Mouse (Mus musculus) erythroblast, adult 5-6 weeks (primary cell): Measurements from ENCODE around the gene Bysl. TPM values are rescaled to one million over a fixed set of nuclear protein-coding genes. Genes with fewer than 3 reads are reported as not detected.
"Not testable (repeated sequence)": the region's sequence is repeated elsewhere in the genome, so short reads cannot be mapped to it uniquely, and the experiment has no call there.

Experiments
- ATAC-seq: replicated peaks from 2 replicates; pipeline ENCODE4 v1.8.0; 2016; ENCODE audit warnings: moderate number of reproducible peaks, mild to moderate bottlenecking, moderate TSS enrichment, inconsistent platforms; ENCODE audit not compliant: poor library complexity, low FRiP score, severe bottlenecking
- total RNA-seq, 2 experiments: library from RNA; stranded (forward) in 1 of 2; stranded (reverse) in 1 of 2; fragments of 150-400 nt in 1 of 2; fragments of 200-764, 138-1000 nt in 1 of 2; gene quantifications; 2 replicates each; pipeline versions ENCODE4 v1.2.3 to v1.2.4; 2015 to 2017; ENCODE audit warnings: low replicate concordance in 2 of 2

Gene Bysl
- total RNA-seq (2015; ENCODE audit: low replicate concordance) = 1.2 and 2.1 TPM in 2 replicates
- total RNA-seq (2017; ENCODE audit: low replicate concordance) = 3.2 and 4.3 TPM in 2 replicates

- peak; percentile 91 for ATAC-seq
Observed at GRCm38 (mm10) chr17:47610849-47611660, at the start of gene Bysl, which contains the start of the genes Med20 and Gm20517. TSS of gene Bysl (minus strand) at chr17:47611492. TSS of gene Med20 (plus strand) at chr17:47611582. TSS of gene Gm20517 (plus strand) at chr17:47611589.

GRCm38 (mm10) chr17:47658741-47659243 lies 47.5 kb upstream of the Bysl start:
- ATAC-seq = no peak

DNA sequence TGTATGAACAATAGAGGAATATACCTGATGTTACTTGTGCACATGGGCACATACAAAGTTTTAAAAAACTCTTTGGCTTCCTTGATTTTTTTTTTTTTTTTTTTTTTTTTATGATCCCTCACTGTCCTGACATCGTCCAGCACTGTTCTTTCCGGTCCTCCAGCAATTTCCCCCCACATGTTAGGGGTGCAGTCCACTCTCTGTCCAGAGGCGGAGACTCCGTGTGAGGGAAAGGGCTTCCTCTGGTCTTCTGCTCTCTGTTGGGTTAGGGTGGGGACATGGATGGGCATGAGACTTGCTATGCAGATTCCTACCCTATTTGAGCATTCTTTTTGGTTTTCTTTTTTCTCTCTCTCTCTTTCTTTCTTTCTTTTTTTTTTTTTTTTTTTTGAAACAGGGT lies 46.6 kb upstream of the Bysl start:
- no peak for ATAC-seq

DNA sequence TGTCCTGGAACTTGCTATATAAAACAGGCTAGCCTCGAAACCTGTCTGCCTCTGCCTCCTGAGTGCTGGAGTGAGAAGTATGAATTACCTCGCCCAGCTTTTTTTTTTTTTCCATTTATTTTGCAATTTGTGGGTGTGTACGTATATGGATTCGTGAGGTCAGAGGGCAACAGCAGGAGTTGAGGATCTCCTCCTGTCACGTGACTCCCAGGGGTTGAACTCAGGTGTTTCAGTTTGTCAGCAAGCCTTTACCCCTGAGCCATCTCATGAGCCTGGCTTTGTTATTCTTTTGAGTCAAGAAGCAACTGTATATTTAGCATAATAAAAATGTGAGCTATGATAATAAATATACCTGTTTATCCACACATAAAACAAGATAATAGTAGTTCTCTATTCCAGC lies 44.4 kb upstream of the Bysl start:
- ATAC-seq = no peak

DNA sequence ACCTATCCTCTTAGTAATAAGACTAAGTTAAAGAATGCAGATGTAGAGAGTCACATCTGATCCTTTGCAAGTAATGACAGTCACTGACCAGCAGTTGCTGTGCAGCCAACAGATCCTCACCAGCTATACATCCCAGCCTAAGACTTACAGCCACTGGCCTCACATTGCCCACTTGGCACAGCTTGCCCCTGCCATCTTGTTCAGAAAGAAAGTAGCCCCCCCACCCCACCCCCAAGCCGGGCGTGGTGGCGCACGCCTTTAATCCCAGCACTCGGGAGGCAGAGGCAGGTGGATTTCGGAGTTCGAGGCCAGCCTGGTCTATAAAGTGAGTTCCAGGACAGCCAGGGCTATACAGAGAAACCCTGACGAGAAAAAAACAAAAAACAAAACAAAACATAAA lies 43.1 kb upstream of the Bysl start:
- ATAC-seq = not testable (repeated sequence)

DNA sequence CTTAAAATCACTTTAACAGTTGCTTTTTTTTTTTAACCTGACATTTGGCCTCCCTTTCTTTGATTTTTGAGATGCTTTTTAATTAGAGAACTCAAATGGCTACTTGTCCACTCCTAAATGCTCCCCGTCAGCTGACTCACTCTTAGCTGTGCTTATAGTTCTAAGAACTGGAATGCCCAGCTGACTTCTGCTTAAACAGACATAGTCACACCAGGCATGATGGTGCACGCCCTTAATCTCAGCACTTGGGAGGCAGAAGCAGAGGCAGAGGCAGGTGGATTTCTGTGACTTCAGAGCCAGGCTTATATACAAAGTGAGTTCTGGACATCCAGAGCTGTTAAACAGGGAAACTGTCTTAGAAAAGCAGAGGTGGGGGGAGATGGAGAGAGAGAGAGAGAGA lies 40.7 kb upstream of the Bysl start:
- no peak for ATAC-seq

DNA sequence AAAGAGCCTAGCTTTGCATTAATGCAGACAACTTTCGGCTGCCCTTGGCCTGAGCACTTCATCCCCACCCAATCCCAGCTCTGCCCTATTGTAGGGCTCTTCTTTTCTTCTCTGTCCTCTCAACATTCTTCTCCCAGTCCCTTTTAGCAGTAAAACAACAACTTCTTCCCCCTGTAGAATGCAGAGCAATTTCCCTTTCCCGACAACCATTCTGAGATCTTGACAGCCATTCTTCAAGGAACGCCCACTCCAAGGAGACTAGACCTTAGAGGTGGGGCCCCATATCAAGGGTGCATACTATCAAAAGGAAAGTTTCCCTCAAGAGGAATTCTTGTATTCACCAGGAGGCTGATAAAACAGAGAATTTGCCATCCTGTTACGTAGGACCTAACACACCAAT lies 37.7 kb upstream of the Bysl start:
- no peak for ATAC-seq

DNA sequence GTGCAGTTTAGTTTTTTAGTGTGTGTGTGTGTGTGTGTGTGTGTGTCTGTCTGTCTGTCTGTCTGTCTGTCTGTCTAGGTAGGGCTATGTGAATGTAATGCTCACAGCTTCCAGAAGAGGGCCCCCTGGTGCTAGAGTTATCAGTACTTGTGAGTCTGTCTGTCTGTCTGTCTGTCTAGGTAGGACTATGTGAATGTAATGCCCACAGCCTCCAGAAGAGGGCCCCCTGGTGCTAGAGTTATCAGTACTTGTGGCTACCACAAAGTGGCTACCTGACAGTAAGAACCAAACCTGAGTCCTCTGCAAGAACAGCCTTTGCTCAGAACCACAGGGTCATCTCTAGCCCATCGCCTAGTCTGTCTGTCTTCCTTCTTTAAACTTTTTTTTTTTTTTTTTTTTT lies 35.4 kb upstream of the Bysl start:
- ATAC-seq = peak; percentile 76

GRCm38 (mm10) chr17:47642992-47643391 lies 31.7 kb upstream of the Bysl start:
- no peak for ATAC-seq

DNA sequence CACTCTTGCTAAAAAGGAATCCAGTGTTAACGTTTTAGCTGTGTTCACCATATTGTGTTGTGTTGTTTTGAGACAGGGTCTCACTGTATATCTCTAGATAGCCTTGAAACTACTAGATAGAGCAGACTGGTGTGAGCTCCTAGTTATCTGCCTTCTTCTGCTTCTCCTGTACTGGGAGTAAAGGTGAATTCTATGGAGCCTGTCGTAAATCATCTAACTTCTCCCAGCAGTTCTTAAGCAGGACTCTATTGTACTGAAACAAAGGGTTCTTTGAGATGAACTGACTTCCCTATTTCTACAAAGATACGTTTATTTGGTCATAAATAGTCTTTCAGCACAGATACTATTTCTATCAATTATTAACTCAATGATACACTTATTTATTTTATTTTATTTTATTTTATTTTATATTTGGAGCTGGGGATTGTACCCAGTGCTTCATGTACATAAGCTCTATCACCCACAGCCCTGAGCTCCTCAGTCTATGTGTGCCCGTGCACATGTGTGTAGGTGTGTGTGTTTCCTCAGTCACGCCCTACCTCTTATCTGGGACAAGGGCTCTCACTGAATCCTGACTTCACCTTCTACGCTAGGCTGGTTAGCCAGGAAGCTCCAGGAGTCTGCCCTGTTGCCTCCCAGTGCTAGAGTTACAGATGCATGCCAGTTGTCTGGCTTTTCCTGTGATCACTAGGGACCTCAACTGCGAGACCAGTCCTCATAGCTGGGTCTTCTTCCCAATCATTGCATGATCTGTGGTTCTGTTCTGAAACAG lies 22.9 kb upstream of the Bysl start:
- ATAC-seq = no peak

DNA sequence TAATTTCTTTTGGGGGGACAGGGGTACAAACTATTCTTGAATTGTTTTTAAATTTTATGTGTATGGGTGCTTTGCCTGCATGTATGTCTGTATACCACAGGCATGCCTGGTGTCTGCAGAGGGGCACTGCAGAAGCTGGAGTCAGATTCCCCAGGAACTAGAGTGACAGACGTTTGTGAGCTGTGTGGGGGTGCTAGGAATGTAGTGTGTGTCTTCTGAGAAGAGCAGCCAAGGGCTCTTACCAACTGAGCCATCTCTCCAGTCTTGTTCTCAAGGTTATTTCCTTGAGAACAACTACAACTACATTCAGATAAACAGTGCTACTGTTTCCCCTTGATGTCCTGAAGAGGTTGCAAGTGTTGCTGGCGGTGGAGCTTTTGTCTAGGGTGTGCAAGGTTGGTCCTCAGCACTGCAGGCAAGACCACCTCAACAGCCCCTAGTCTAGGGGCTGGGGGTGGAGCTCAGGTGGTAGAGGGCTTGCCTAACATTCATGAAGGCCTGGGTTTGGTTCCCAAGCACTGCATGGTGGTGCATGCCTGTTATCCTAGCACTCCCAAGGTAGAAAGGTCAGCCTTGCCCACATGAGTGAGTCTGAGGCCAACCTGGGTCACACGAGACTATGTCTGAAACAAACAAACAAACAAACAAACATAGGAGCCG lies 21.0 kb upstream of the Bysl start:
- ATAC-seq = no peak

GRCm38 (mm10) chr17:47630678-47631065 lies 19.4 kb upstream of the Bysl start, which contains the start of gene Usp49:
TSS of gene Usp49 (plus strand) at chr17:47630690.
- ATAC-seq = peak; percentile 42; the same call in 1 of the 2 replicates

GRCm38 (mm10) chr17:47629717-47630677 lies 18.7 kb upstream of the Bysl start:
- ATAC-seq = peak; percentile 54

DNA sequence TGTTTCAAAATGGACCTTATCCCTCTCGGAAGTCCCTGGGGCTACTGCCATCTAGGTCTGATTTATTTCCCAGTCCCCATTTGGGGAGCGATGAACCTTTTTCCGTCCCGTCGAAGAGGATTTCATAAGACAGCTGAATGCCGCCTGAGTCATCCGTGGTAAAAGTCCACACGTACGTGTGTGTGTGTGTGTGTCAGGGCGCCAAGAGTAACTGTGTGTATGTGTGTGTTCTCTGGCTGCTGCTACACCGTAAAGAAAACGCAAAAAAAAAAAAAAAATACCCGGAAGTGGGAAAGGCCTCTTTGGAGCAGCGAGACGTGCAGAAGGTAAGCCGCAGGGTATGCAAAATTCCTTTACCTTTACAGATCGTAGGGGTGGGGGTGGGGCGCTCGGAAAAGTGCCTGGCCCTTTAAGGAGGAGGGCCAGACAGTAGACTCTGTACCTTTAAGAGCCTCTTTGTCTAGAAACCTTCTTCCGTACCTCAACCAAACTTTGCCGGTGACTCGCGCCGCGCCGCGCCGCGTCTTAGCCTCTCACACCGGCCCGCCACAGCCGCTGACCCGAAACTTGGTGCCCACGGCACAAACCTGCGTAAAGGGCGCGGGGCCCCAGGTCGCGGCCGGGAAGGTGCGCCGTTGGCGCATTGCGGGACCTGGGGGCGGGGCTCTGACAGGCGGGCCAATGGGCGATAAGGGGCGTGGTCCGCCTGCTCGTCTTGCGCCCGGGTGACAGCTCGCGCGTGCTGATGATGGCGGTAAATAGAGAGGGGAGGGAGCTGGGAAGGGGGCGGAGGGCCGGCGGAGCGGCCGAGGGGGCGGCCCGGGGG lies 17.8 kb upstream of the Bysl start:
- ATAC-seq = peak; percentile 90

DNA sequence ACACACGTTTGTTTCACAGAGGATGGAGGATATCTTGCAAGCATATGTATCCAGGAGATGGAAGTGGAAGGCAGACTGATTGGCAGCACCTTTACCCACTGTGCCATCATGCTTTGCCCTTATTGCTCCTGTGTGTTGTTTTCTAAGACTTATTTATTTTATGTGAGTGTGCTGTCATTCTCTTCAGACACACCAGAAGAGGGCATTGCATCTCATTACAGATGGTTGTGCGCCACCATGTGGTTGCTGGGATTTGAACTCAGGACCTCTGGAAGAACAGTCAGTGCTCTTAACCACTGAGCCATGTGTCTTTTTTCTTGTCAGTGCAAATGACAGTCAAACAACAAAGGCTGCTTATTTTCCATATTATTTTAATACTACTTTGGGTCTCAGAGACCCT lies 16.5 kb upstream of the Bysl start:
- no peak for ATAC-seq

GRCm38 (mm10) chr17:47626031-47626430 lies 14.7 kb upstream of the Bysl start:
- no peak for ATAC-seq

DNA sequence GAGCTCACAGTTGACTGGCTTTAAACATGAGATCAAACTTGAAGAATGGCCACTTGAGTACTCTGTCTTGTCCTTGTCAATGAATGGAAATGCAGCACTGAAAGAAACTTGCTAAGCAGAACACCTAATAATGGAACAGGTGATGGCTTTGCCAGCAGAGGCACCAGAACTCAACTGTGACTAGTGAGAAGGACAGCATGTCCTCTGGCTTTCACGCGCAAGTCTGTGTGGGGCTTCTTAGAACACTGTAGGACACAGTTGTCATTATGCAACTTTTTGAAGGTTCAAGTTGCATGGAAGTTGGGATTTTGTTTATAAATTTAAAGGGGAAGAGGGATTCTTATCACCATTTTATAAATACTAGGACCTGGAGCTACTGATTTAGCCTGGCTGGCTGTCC lies 13.8 kb upstream of the Bysl start:
- ATAC-seq = no peak

- not testable (repeated sequence) for ATAC-seq
Observed at GRCm38 (mm10) chr17:47624572-47624971, 13.3 kb upstream of the Bysl start.
